Mouse (Mus musculus) liver, adult 2 months (tissue): ENCODE results near the gene Tapbpl.

Experiments
- CTCF ChIP-seq: fragments of 200-500 bp; IDR thresholded peaks from 2 replicates; pipeline ENCODE4 v1.5.1; 2011; ENCODE audit warnings: low read depth, low read length, control low read depth
- POLR2A ChIP-seq: fragments of 200-500 bp; IDR thresholded peaks from 2 replicates; pipeline ENCODE4 v1.6.1; 2011; ENCODE audit warnings: low read length, control low read depth; ENCODE audit not compliant: insufficient read depth; ENCODE audit errors: extremely low read depth

GRCm38 (mm10) chr6:125232516-125232915, 856 bp upstream of the Tapbpl start:
- TF ChIP-seq CTCF = no peak
- TF ChIP-seq POLR2A = no peak
